Mouse (Mus musculus) intestine, postnatal 0 days (tissue): Measurements from ENCODE around the gene Rreb1. TPM values are rescaled to one million over a fixed set of nuclear protein-coding genes. Genes with fewer than 3 reads are reported as not detected.

Source experiments
- ATAC-seq: fragments of 200-750 bp; cut with Nextera tagmentation; 2 replicates; pipeline ENCODE4 v1.8.0; 2017; ENCODE audit warnings: mild to moderate bottlenecking, moderate TSS enrichment, moderate library complexity
- H3K27ac ChIP-seq: fragments of 300-500 bp; sonication (generic); 2 replicates; pipeline ENCODE4 v1.5.1; 2014; ENCODE audit warnings: mild to moderate bottlenecking, low read depth, low read length, moderate library complexity
- H3K27me3 ChIP-seq: fragments of 300-500 bp; sonication (generic); replicated peaks from 2 replicates; pipeline ENCODE4 v1.6.1; 2014; ENCODE audit warnings: low read length, mixed read lengths; ENCODE audit not compliant: control insufficient read depth, insufficient read depth
- H3K36me3 ChIP-seq: fragments of 300-500 bp; sonication (generic); 2 replicates; pipeline ENCODE4 v1.6.1; 2014; ENCODE audit warnings: mild to moderate bottlenecking, moderate library complexity; ENCODE audit not compliant: control insufficient read depth, insufficient read depth
- H3K4me1 ChIP-seq: fragments of 300-500 bp; sonication (generic); replicated peaks from 2 replicates; pipeline ENCODE4 v1.6.1; 2014; ENCODE audit warnings: antibody characterized with exemption, low read length, mixed read lengths; ENCODE audit not compliant: control insufficient read depth, insufficient read depth
- H3K4me2 ChIP-seq: fragments of 300-500 bp; sonication (generic); replicated peaks from 2 replicates; pipeline ENCODE4 v1.6.1; 2014; ENCODE audit warnings: low read depth, mild to moderate bottlenecking, moderate library complexity
- H3K4me3 ChIP-seq: fragments of 300-500 bp; sonication (generic); 2 replicates; pipeline ENCODE4 v1.5.1; 2014; ENCODE audit warnings: low read depth, low read length
- H3K9ac ChIP-seq: fragments of 300-500 bp; sonication (generic); 2 replicates; pipeline ENCODE4 v1.6.1; 2014; ENCODE audit warnings: mild to moderate bottlenecking, low read depth, low read length
- H3K9me3 ChIP-seq: fragments of 300-500 bp; sonication (generic); 2 replicates; pipeline ENCODE4 v1.6.1; 2016; ENCODE audit warnings: mixed run types; ENCODE audit not compliant: control insufficient read depth
- CTCF ChIP-seq: sonication (generic); IDR thresholded peaks from 2 replicates; pipeline ENCODE4 v1.5.1; 2016; ENCODE audit warnings: low read depth, mild to moderate bottlenecking, control low read depth, antibody characterized with exemption, moderate library complexity
- WGBS: fragments of 180-500 bp; shearing (Covaris S2); extraction: QIAGEN DNeasy Blood & Tissue Kit; methylation state at CpG from one replicate; pipeline ENCODE4 v1.1.7; 2014; 5-methylcytosine and 5-hydroxymethylcytosine counted together
- polyA plus RNA-seq: library from polyadenylated mRNA; unstranded; fragments of >200 nt; fragmentation: Nextera tagmentation; extraction: Ambion mirVana; gene quantifications from 2 replicates; pipeline ENCODE4 v1.2.1, GENCODE M21; 2015

Gene Rreb1
- polyA plus RNA-seq, 1 experiment from 2014 or later = 10.6 TPM

DNA sequence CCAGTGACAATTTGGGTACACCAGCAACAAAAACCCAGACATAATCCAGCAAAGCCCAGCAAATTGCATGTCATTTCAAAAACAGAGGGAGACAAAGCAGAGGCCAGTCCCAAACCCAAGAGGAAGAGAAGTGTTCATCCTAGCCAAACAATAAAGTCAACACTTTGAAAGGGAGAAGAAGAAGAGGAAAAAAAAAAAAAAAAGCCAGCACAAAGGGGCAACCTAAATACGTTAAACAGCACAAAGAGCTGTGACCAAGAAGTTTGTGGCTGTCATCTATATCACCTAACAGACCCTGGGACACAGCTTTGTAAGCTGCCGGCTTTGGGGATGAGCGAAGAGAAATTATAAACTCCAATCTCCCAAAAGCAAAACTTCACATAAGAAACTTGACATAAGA lies 17.8 kb upstream of the Rreb1 start:
- Histone ChIP-seq H3K4me2 (no peak overlapping the region), H3K36me3 (no peaks in the 10 kb centered on the region), H3K27ac (no peak overlapping the region), H3K9me3 (no peaks in the 10 kb centered on the region), H3K9ac (no peak overlapping the region), H3K4me1 (peaks cover 3% of the 10 kb centered on the region; the same call in 1 of the 2 replicates), H3K27me3 (no peaks in the 10 kb centered on the region), H3K4me3 (no peak overlapping the region)
- ATAC-seq = no peak
- no peak for TF ChIP-seq CTCF
- WGBS = 90% methylated on average over 3 of the region's 3 CpGs

DNA sequence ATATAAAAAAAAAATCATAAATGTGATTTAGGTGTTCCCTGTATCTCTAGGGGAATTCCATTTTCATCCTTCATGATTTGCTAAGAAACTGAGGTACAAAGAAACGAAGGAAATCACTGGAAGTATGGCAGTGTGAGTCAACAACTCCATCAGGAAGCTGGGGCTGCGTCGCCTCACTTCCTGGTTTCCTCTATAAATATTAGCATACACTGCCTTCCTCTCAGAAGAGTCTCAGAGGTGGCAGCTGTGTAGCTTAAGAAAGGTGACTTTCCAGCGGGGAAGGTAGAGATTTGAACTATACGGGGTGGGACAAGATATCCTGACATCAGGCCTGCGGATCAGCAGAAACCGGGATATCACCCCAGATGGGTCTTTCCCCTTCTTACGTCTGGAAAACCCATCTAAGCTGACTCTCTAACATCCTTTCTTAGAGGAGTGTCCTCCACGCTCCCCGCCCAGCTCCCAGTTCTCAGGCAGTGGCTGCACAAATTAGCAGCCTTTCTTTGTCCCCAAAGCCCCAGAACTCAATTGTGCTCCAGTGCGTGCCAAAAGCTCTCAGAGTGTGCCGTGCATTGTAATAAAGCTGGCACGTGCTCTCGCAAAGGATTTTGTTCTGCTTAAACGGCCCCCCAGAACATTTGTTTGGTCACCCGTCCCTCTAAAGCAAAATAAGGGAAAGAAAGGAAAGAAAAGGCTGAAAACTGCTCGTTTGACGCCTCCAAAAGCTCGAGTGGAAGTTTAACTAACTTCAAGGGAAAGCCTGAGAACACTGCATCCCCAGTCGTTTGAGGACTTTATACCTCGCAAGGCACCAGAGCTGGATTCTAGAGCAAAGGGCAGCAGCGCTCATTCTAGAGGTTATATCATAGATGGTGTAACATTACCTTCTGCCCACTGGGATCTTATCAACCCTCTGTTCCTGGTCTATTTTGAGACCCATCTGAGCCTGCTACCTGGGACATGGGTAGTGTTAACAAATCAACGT lies 17.0 kb upstream of the Rreb1 start:
- H3K4me1 ChIP-seq = peaks cover 3% of the 10 kb centered on the region; the same call in 1 of the 2 replicates
- H3K4me3 ChIP-seq = no peak overlapping the region
- no peaks in the 10 kb centered on the region for H3K9me3 ChIP-seq
- ATAC-seq = peak; percentile 78
- no peaks in the 10 kb centered on the region for H3K27me3 ChIP-seq
- TF ChIP-seq CTCF = no peak
- H3K4me2 ChIP-seq = peak overlapping the region; percentile 50
- H3K9ac ChIP-seq = peak overlapping the region; percentile 37; the same call in 1 of the 2 replicates
- no peaks in the 10 kb centered on the region for H3K36me3 ChIP-seq
- peak overlapping the region; percentile 88 for H3K27ac ChIP-seq
- WGBS = 28% methylated on average over 23 of the region's 23 CpGs

DNA sequence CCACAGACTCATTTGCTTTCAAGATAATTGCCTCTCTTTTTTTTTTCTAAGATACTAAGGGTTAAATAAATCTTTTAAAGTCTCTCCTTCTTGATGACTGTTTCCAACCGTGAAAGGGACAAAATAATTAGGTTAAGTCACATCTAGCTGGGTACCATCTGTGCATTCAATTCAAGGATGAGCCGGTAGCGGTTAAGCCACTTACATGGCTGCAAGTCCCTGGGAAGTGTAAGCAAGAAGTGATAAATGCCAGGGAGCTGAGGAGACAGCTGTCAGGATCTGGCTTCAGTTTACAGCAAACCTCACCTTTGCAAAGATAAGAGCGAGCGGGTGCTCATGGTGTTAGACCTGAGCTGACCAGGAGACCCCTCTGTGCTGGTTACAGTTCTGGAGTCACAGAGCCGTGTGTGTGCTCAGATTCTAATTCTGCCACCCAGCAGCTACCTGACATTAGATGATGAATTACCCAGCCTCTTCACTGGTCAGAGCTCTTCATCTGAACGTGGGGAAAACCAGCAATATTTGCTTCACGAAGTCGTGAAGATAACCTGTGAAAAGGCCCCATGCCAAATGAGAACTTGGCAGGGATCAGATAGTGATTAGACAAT lies 14.3 kb upstream of the Rreb1 start:
- H3K9me3 ChIP-seq = no peaks in the 10 kb centered on the region
- 45% methylated on average over 9 of the region's 9 CpGs for WGBS
- peaks cover 3% of the 10 kb centered on the region; the same call in 1 of the 2 replicates for H3K4me1 ChIP-seq
- H3K27me3 ChIP-seq = no peaks in the 10 kb centered on the region
- H3K36me3 ChIP-seq = no peaks in the 10 kb centered on the region
- ATAC-seq = no peak
- no peak overlapping the region for H3K9ac ChIP-seq
- no peak overlapping the region for H3K4me3 ChIP-seq
- H3K27ac ChIP-seq = no peak overlapping the region
- no peak for TF ChIP-seq CTCF
- no peak overlapping the region for H3K4me2 ChIP-seq

- WGBS = 69% methylated on average over 1 of the region's 1 CpGs
- H3K9ac ChIP-seq = no peak overlapping the region
- H3K36me3 ChIP-seq = no peaks in the 10 kb centered on the region
- TF ChIP-seq CTCF = no peak
- ATAC-seq = no peak
- no peaks in the 10 kb centered on the region for H3K9me3 ChIP-seq
- H3K27ac ChIP-seq = no peak overlapping the region
- no peaks in the 10 kb centered on the region for H3K4me1 ChIP-seq
- no peak overlapping the region for H3K4me3 ChIP-seq
- no peak overlapping the region for H3K4me2 ChIP-seq
- no peaks in the 10 kb centered on the region for H3K27me3 ChIP-seq
These were observed 8.4 kb upstream of the Rreb1 start for GRCm38 (mm10) chr13:37769777-37770176.

GRCm38 (mm10) chr13:37773476-37773875 lies 4.7 kb upstream of the Rreb1 start:
- no peak overlapping the region for H3K4me2 ChIP-seq
- no peak for ATAC-seq
- no peaks in the 10 kb centered on the region for H3K9me3 ChIP-seq
- no peaks in the 10 kb centered on the region for H3K4me1 ChIP-seq
- no peak for TF ChIP-seq CTCF
- no peaks in the 10 kb centered on the region for H3K27me3 ChIP-seq
- H3K36me3 ChIP-seq = no peaks in the 10 kb centered on the region
- H3K27ac ChIP-seq = no peak overlapping the region
- H3K4me3 ChIP-seq = no peak overlapping the region
- H3K9ac ChIP-seq = no peak overlapping the region

DNA sequence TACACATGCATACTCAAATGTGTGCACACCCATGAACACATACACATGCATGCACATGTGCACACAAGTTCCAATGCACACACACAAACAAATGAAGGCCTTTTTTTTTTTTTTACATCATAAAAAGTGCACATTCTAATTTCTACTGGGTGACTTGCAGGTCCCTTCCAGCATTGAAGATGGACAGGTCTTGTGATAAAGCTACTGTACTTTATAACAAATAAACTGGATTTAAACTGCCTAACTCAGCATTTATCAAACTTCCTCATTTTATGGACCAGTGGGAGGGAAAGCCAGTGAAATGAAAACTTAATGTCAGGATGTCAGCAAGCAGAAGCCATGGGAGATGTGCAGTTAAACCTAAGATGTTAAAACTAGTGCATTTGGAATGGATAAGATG lies 1.5 kb upstream of the Rreb1 start:
- Histone ChIP-seq H3K9ac (no peak overlapping the region), H3K9me3 (no peaks in the 10 kb centered on the region), H3K4me2 (no peak overlapping the region), H3K4me1 (0 out of 2 replicates have a peak, but pooled peaks cover 6% of the 10 kb centered on the region), H3K4me3 (no peak overlapping the region), H3K36me3 (no peaks in the 10 kb centered on the region), H3K27me3 (no peaks in the 10 kb centered on the region), H3K27ac (no peak overlapping the region)
- TF ChIP-seq CTCF = no peak
- no peak for ATAC-seq
